Mouse (Mus musculus) lung, postnatal 4 days (tissue): ENCODE measurements around the gene Trpt1.

Source experiments
- DNase-seq, 2 experiments: peaks; one replicate each; pipeline ENCODE4 v3.0.0; 2021

Gene Trpt1

DNA sequence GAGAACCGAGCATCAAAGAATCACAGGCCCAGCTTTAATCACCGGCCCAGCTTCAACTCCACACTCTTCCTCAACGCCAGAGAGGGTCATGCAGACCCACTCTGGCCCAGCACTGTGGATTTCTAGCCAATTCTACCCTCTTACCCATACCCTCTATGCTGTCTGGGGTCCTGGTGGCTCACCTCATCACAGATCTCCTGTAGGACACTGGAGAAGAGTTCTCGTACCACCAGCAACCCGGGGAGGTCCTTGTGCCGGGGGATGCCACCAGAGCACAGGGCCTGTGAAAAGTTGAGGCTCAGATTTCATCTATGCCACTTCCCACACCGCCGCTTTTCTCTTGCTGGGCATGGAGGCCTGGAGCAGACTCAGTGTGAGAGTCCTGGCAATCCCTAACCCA lies 1.4 kb upstream of the Trpt1 start:
- DNase-seq = no peak

DNA sequence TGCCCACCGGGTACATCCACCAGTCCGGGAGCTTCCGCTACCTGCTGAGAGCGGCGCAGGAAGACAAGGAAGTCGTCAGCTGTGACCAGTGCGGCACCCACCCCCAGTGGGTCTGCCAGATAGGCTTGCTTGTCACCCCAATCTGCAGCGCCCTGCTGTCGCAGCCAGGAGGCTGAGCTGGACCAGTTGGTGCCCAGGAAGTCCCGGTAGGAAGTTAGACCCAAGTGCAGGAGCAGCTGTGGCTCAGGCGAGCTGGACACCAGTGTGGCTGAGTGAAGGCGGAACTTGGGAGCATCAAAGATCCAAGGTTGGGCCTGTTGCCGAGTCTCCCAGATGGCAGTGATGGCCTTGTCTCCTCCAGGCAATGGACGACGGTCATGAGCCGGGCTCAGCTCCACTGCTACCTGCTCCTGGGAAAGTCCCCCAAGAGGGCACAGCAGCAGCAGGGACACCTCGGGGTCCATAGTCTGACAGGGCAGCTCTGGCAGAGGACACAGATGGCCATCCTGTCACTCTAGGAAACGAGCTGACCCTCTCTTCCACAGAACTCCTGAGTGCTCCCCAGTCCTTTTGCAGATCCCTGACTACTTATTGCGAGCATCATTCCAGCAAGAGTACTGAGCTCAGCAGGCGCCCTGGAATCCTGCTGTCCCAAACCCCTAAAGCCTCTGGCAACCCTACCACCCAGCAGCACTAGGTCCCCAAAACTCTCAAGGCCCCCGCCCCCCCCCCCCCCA lies 508 bp upstream of the Trpt1 start:
- no peak for DNase-seq

DNA sequence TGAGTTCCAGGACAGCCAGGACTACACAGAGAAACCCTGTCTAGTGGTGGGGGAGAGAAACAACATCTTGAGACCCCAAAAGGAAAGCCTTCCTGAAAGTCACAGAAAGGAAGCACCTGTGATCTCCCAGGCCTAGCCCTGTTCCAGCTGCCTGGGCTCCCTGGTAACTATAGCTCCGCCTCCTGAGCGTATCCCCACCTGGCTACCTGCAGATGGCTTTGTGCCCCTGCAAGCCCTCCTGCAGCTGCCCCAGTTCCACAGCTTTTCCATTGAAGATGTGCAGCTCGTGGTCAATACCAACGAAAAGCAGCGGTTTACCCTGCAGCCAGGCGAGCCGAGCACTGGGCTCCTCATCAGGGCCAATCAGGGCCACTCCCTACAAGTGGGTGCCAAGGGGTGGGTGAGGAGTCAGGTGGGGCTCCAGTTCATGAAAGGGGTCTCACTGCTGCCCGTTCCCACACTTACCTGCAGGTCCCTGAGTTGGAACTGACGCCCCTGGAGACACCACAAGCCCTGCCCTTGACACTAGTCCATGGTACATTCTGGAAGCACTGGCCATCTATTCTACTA lies 1.9 kb downstream of the Trpt1 start:
- peak in 1 of 2 experiments; percentile 4 for DNase-seq

DNA sequence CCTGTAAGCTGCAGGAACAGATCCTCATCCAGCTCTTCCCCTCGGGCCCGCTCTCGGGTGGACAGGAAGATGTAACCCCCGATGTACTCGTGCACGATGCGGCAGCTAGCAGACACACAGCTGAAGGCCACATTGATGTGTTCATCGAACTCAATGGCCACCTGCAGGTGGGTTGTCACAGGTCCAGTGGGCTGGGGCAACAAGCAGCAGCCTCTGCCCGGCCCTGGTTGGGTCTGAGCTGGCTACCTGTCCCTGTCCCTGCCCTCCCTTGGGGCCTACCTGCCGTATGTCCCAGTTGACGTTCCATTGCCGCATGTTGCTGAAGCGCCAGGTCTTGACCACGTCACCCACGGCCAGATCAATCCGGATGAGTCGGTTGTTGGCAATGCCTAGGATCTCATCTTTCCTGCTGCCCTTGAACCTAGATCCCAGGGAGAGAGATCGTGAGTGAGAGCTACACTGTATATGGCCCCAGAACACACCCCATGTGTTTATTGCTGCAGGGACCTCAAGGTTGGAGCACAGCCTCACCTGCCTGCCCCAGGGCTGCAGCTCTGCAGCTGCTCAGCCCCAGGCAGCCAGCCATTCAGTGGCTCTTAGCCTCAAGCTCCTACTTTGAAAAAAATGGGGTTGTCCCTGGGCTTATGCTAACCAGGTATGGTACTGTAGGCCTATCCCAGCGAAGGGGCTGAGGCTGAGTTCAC lies 3.6 kb downstream of the Trpt1 start:
- no peak for DNase-seq

DNA sequence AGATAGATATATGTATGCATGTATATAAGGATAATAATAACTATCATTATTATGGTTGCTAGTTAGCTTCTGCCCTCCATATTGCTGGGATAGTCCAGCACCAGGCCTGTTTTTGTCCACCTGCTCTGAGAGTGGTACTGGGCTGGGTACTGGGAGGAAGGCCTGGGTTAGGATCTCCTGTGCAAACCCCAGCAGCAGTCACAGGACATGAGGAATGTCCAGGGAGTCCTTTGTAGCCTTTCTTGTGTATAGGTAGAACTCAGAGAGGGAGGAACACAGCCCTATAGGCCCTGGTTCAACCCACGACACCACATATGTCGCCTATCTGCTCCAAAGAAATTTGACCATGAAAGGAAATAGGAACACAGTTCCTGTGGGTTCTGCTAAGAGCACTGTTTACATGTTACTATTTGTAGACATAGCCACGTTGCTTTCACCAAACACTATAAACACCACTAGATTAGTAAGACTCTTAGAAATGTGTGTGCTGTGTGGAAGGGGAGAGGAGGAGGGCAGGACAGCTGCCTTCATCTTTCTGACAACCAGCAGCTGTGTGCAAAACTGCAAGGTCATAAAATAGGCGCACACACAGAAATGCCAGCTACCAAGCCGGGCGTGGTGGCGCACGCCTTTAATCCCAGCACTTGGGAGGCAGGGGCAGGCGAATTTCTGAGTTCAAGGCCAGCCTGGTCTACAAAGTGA lies 11.1 kb downstream of the Trpt1 start:
- no peak for DNase-seq

DNA sequence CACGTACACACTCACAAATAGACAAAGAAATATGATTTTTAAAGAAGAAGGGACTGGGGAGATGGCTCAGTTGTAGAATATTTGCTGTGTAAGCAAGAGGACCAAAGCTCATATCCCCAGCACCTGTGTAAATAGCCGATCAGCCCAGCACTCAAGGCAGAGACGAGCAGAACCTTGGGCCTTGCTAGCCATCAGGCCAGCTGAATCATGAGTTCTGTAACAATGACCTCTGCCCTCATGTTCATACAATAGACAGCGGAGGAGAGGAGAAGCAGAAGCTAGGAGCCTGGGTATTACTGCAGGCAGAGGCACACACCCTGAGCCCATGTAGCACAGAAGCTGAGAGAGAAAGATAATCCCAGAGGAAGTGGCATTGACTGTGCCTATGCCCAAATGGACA lies 16.5 kb downstream of the Trpt1 start:
- DNase-seq = no peak

DNA sequence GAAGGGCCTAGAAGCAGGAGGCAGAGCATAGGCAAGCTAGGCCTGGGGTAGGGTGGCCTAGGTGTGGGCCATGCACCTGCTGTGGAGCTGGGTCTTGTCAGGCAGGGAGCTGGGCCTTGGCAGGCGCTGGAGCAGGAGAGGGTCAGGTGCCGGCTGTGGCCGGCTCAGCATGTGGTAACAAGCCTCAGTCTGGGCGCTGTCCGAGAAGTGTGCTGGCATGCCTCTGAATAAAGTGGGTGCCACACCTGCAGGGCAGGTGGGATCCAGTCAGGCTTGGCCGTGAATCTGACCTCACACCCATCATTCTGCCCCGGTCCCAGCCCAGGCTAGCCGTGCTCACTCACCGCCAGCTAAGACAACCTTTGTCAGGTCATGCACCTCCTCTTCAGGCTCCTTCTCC lies 18.1 kb downstream of the Trpt1 start:
- DNase-seq = peak in 1 of 2 experiments; percentile 22

GRCm38 (mm10) chr19:7014481-7015135 lies 18.7 kb downstream of the Trpt1 start:
- DNase-seq = peak in 1 of 2 experiments; percentile 4

DNA sequence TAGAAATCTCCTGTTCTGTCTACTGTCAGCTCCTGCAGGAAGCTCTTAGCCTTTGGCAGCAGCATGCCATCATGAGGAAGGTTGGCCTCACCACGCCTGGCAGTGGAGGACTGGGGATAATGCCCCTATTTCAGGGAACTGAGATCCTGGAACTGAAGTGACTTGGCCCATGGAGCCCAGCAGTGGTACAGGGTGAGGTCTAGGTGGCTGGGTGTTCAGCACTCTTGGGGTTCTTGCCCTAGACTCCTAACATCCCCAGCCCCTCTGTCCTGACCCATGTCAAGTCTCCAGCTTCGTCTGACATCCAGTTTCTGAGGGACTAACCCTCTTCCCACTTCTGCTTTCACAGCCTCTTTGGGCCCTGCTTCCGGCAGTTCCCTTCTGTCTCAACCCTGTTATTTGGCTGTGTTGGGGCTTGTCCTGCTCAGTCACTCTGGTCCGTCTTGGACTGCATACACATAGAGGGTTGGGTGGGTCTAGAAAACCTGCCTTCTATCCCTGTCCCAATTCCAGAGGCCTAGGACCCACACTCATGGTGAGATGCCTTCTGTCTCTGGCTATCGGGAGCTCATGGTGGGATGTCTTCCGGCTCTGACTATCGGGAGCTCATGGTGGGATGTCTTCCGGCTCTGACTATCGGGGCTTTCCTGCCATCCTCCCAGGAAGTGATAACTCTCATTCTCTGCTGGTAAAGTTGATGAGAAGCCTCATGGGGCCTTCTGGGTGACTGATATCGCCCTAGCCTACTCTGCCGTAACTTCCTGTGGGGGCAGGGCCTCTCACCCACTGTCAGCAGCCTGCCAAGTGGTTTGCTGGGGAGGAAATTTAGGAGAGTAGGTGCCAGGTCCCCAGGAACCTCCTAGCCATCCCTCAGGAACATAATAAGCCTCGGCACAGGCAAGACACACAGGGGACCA lies 21.9 kb downstream of the Trpt1 start:
- DNase-seq = peak; percentile 31 to 32

GRCm38 (mm10) chr19:7018546-7018945 lies 22.6 kb downstream of the Trpt1 start:
- DNase-seq = peak in 1 of 2 experiments; percentile 7

- peak; percentile 74 to 75 for DNase-seq
These were observed 23.3 kb downstream of the Trpt1 start, which contains the start of gene Fermt3 for GRCm38 (mm10) chr19:7019191-7019590. Fermt3 (minus strand) TSS chr19:7019469.

DNA sequence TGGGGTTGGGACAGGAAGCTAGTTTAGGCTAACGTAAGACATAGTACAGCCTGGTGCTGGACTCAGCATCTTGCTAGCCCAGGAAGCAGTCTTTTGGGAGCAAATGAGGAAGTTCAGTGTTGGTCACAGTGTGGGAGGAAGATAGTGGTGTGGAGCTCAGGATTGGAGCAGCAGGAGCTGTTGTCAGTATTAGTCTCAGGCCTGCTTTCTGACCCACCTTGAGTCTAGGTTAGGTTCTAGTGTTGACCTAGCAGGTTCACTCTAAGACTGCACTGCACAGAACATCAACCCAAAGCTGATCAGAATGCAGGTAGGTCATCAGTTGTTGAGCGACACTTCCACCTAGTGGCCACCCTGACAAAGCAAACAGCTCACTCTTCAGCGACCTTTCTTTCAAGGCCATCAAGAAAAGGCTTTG lies 24.3 kb downstream of the Trpt1 start:
- peak in 1 of 2 experiments; percentile 74 for DNase-seq

DNA sequence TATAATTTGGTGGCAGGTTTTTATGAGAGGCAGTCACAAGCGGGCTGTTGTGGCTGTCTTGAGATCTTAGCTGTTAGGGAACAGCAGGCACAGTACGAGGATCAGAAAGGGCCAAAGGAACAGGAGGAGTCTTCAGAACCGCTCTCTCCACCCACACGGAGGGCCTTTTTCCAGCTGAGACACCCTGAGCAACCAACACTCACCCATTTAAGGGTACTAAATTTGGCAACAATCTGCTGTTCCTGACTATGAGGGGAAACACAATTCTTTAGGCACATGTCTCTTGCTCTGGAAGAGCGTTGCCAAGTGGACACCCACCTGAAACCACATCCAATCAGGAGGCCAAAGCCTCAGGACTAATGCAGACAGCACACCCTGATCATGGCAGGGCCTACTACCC lies 33.6 kb downstream of the Trpt1 start:
- DNase-seq = no peak

GRCm38 (mm10) chr19:7034006-7034405 lies 38.1 kb downstream of the Trpt1 start:
- DNase-seq = no peak

DNA sequence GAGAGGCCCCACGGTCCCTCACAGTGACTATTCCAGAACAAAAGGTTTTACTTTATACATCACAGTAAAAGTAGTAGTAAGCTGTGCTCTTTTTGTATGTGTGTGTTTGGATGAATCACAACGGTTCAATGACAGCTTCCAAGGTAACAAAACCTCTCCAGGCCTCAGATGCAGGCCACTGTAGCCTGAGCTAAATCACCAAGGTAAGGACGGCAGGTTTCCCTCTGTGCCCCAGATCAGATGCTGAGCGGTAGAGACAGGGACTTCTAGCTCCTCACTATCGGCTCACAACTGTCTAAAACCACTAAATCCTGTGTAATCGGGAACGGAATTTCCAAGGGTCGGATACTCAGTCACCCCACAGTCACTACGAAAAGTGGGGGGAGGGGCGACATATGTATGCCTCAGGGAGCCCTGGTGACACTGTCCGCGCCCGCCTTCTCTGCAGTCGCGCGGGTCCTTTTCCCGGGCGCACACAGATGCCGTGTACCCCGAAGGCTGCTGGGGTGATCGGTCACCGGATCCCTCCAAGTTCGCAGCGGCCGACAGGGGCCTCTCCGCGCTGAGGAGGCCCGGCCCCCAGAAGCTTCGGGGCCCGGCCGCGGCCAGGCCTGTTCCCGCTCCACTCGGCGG lies 43.3 kb downstream of the Trpt1 start:
- peak; percentile 62 to 68 for DNase-seq

DNA sequence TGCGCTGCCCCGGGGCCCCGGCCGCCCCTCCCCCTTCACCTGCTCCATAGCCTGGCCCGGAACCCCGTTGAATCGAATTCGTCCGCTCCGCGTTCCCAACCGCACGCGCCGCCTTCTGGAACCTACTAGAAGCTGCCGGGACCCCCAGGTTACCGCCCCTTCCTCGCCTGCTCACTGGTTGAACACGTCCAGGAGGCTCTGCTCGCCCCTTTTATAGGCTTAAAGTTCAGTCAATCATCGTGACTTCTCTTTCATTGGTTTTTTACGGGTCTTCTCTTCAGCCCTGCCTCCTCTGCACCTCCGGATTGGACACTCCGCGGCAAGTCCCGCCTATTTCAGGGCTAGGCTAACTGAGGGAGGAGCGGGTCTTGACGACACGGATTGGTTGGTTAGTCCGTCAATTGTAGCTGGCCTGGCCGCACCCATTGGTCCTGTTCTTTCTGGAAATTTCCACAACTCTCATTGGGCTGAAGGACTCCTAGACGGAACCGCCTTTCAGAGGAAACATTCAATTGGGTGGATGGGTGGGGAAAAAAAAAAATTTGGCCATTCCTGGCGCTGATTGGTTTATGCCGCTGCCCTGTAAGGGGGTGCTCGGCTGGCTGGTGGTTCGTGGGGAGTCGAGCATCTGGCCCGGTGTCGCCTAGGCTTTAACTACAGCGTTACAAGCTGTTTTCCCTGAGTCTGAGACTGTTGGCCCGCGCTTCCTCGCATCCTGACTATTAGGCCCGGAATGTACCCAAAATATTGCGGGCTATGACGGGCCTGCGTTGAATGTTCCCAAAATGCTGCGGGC lies 44.1 kb downstream of the Trpt1 start, which contains the start of gene Stip1:
TSS of gene Stip1 (minus strand) at position 127 of the 796 bp plus-strand sequence.
- DNase-seq = peak; percentile 99 to 100

- DNase-seq = no peak
These were observed 44.8 kb downstream of the Trpt1 start for GRCm38 (mm10) chr19:7040637-7041130.

- DNase-seq = no peak
These were observed 45.2 kb downstream of the Trpt1 start for GRCm38 (mm10) chr19:7041171-7041570.

DNA sequence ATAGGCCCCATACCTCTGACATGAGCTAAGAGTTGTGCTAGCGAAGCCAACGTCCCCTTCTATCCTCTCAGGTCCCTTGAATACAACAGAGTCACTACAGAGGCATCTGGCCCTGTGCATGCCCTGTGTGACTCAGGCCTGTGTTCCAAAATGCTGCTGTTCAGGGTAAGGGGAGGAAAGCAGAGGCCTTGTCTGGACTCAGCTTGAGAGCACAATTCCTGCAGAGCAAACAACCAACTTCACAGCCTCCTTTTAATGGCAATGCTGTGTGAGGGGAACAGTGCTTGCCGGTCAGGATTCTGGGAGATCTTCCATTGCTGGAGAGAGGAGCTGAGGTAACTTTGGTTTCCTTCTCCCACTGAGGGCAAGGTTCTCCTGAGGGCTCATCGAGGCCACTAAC lies 48.3 kb downstream of the Trpt1 start:
- DNase-seq = no peak

DNA sequence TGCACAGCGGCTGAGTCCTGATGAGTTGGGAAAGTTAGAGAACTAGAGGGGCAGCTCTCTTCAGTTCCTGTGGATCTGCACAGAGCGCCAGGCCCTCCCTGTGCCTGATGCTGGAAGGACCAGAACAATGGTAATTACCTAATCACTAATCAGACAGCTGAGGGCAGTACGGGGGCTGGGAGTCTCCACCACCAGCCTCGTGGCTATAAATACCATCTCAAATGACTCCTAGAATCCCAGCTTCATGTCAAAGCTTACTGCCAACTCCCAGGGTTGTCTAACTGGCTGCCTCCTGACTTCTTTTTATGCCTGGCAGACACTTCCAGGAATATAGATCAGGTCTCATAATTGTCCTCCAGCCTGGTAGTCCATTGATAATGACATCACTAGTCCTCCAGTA lies 48.8 kb downstream of the Trpt1 start:
- no peak for DNase-seq
